Mouse (Mus musculus) liver, embryonic 14.5 days (tissue): ENCODE results near the gene Capn7.

Source experiments
- CTCF ChIP-seq: IDR thresholded peaks from 2 replicates; pipeline ENCODE4 v1.5.1; 2016; ENCODE audit warnings: antibody characterized with exemption, low read depth, control low read depth
- EP300 ChIP-seq: IDR thresholded peaks from 2 replicates; pipeline ENCODE4 v1.6.1; 2016; ENCODE audit warnings: antibody characterized with exemption, low read depth

- TF ChIP-seq CTCF (no peak), EP300 (no peak)
These were observed 38.0 kb downstream of the Capn7 start for GRCm38 (mm10) chr14:31374390-31374789.
